Mouse (Mus musculus) T-cell, adult 2 months (primary cell): ENCODE data around the gene Galnt7.

ENCODE experiments used
- DNase-seq: peaks from one replicate; pipeline ENCODE4 v3.0.0; 2022; ENCODE audit warnings: low spot score

Galnt7 gene

GRCm38 (mm10) chr8:57585128-57585442, 67.7 kb downstream of the Galnt7 start:
- DNase-seq, result no peak

- no peak for DNase-seq
Observed at GRCm38 (mm10) chr8:57584416-57585127, 68.3 kb downstream of the Galnt7 start.

- DNase-seq, result peak; percentile 63
Observed at GRCm38 (mm10) chr8:57579845-57580244, 73.0 kb downstream of the Galnt7 start.

- no peak for DNase-seq
Observed at GRCm38 (mm10) chr8:57577301-57577700, 75.5 kb downstream of the Galnt7 start.

- DNase-seq, result peak; percentile 61
Observed at GRCm38 (mm10) chr8:57576238-57576637, 76.6 kb downstream of the Galnt7 start.

- no peak for DNase-seq
Observed at GRCm38 (mm10) chr8:57575336-57575735, 77.5 kb downstream of the Galnt7 start.

GRCm38 (mm10) chr8:57574398-57574797, 78.4 kb downstream of the Galnt7 start:
- peak; percentile 73 for DNase-seq

GRCm38 (mm10) chr8:57573844-57574243, 79.0 kb downstream of the Galnt7 start:
- no peak for DNase-seq

GRCm38 (mm10) chr8:57569886-57570285, 82.9 kb downstream of the Galnt7 start:
- no peak for DNase-seq

- DNase-seq, result no peak
Observed at GRCm38 (mm10) chr8:57569400-57569795, 83.4 kb downstream of the Galnt7 start.

- DNase-seq, result no peak
Observed at GRCm38 (mm10) chr8:57568633-57569399, 84.0 kb downstream of the Galnt7 start.

- DNase-seq, result no peak
Observed at GRCm38 (mm10) chr8:57567998-57568397, 84.8 kb downstream of the Galnt7 start.

- no peak for DNase-seq
Observed at GRCm38 (mm10) chr8:57565039-57565438, 87.8 kb downstream of the Galnt7 start.

- no peak for DNase-seq
Observed at GRCm38 (mm10) chr8:57563726-57564125, 89.1 kb downstream of the Galnt7 start.

GRCm38 (mm10) chr8:57562741-57563140, 90.1 kb downstream of the Galnt7 start:
- DNase-seq, result no peak

GRCm38 (mm10) chr8:57560926-57561325, 91.9 kb downstream of the Galnt7 start:
- DNase-seq, result no peak

- no peak for DNase-seq
Observed at GRCm38 (mm10) chr8:57552102-57553032, 100.5 kb downstream of the Galnt7 start.

- DNase-seq, result no peak
Observed at GRCm38 (mm10) chr8:57547581-57547980, 105.3 kb downstream of the Galnt7 start.

- no peak for DNase-seq
Observed at GRCm38 (mm10) chr8:57546834-57547233, 106.0 kb downstream of the Galnt7 start.

- DNase-seq, result no peak
Observed at GRCm38 (mm10) chr8:57546401-57546800, 106.4 kb downstream of the Galnt7 start.

- DNase-seq, result no peak
Observed at GRCm38 (mm10) chr8:57541405-57541804, 111.4 kb downstream of the Galnt7 start.

- no peak for DNase-seq
Observed at GRCm38 (mm10) chr8:57540951-57541350, 111.9 kb downstream of the Galnt7 start.
